Mouse (Mus musculus) urinary bladder, postnatal 25 days (tissue): ENCODE results near the gene Ugt1a7c.
A peak's percentile ranks its signal among the peaks of the same experiment; 100 is the strongest.
"Not testable (repeated sequence)": the region's sequence is repeated elsewhere in the genome, so short reads cannot be mapped to it uniquely, and the experiment has no call there.

ENCODE experiments used
- DNase-seq: peaks from one replicate; pipeline ENCODE4 v3.0.0; 2022; ENCODE audit warnings: low spot score

Ugt1a7c gene

GRCm38 (mm10) chr1:88224029-88224776, 129.3 kb downstream of the Ugt1a7c start:
- DNase-seq = peak; percentile 71

GRCm38 (mm10) chr1:88225301-88225700, 130.4 kb downstream of the Ugt1a7c start:
- not testable (repeated sequence) for DNase-seq

GRCm38 (mm10) chr1:88225741-88226140, 130.9 kb downstream of the Ugt1a7c start:
- peak; percentile 12 for DNase-seq

- peak; percentile 24 for DNase-seq
These were observed 132.0 kb downstream of the Ugt1a7c start, which contains the start of gene Mroh2a for GRCm38 (mm10) chr1:88226670-88227379. Gene Mroh2a (plus strand): TSS chr1:88226986.

- no peak for DNase-seq
These were observed 132.6 kb downstream of the Ugt1a7c start for GRCm38 (mm10) chr1:88227482-88227881.

GRCm38 (mm10) chr1:88228121-88228520, 133.3 kb downstream of the Ugt1a7c start:
- peak; percentile 24 for DNase-seq

- no peak for DNase-seq
These were observed 134.7 kb downstream of the Ugt1a7c start for GRCm38 (mm10) chr1:88229566-88229965.

GRCm38 (mm10) chr1:88229986-88230385, 135.1 kb downstream of the Ugt1a7c start:
- no peak for DNase-seq

GRCm38 (mm10) chr1:88230421-88230820, 135.6 kb downstream of the Ugt1a7c start:
- DNase-seq = no peak

GRCm38 (mm10) chr1:88230981-88231802, 136.3 kb downstream of the Ugt1a7c start:
- no peak for DNase-seq

GRCm38 (mm10) chr1:88231803-88232499, 137.1 kb downstream of the Ugt1a7c start:
- no peak for DNase-seq

GRCm38 (mm10) chr1:88232664-88233380, 138.0 kb downstream of the Ugt1a7c start:
- DNase-seq = no peak

- DNase-seq = no peak
These were observed 138.8 kb downstream of the Ugt1a7c start for GRCm38 (mm10) chr1:88233421-88234247.

- DNase-seq = no peak
These were observed 139.4 kb downstream of the Ugt1a7c start for GRCm38 (mm10) chr1:88234248-88234610.

GRCm38 (mm10) chr1:88234646-88235045, 139.8 kb downstream of the Ugt1a7c start:
- DNase-seq = no peak

- DNase-seq = no peak
These were observed 140.4 kb downstream of the Ugt1a7c start for GRCm38 (mm10) chr1:88235046-88235893.

- DNase-seq = no peak
These were observed 141.1 kb downstream of the Ugt1a7c start for GRCm38 (mm10) chr1:88235894-88236415.

GRCm38 (mm10) chr1:88237311-88237710, 142.4 kb downstream of the Ugt1a7c start:
- DNase-seq = no peak

GRCm38 (mm10) chr1:88238771-88239170, 143.9 kb downstream of the Ugt1a7c start:
- no peak for DNase-seq
